Mouse (Mus musculus) urinary bladder, postnatal 14 days (tissue): ENCODE results near the gene Prtg.
A peak's percentile ranks its signal among the peaks of the same experiment; 100 is the strongest.

Experiments used
- DNase-seq: peaks from one replicate; pipeline ENCODE4 v3.0.0; 2021; ENCODE audit warnings: low spot score

Prtg gene

DNA sequence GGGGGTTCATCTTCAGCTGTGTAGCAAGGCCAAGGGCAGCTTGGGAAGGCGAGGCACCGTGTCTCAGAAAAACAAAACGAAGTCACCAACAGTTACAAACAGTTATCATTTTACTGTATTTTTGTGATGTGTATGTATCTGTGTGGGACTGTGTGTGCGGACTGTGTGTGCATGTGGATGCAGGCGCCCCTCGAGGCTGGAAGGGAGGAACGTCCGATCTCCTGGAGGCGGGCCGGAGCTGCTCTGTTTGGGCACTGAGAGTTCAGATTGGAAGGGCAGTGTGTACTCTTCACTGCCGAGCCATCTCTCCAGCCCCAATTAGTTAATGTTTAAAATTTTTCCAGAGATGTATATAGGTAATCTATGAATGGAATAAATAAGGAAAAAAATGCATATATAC lies 55.5 kb downstream of the Prtg start:
- DNase-seq = no peak

DNA sequence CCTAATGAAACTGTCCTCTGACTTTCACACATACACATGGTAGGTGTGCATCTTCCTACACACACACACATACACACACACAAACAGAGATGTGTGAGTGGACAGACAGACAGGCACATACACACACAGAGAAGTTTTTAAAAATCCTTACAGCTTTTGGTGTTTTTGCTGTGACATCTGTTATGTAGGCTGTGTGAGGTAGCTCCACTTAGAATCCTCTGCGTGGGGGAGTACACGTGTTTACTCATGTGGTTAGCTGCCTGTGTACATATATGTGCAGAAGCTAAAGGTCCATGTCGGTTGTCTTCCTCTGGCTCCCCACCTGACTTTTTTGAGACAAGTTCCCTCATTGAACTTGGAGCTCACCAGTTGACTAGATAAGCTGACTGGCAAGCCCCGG lies 56.3 kb downstream of the Prtg start:
- DNase-seq = no peak

GRCm38 (mm10) chr9:72863773-72864172 lies 57.1 kb downstream of the Prtg start:
- no peak for DNase-seq

- no peak for DNase-seq
Measured at GRCm38 (mm10) chr9:72867434-72867833, 60.8 kb downstream of the Prtg start.

DNA sequence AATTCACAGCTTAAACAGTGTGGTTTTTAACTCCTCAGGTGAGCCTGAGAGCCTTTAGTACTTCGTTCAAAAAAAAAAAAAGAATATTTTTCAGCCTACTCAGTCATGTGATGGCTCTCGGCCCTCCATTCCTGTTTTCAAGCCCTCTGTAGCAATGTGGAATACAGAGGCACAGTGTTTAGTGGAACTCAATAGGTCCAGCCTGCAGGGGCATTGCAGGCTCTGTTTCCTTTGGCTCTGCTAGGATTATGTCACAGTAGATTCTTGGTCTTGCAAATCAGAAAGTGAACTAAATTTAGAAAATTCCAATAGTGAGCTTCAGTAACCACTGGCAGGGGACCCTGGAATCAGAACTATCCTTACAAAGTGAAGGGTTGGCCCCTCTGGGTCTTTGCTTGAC lies 62.1 kb downstream of the Prtg start:
- no peak for DNase-seq

GRCm38 (mm10) chr9:72871506-72872297 lies 65.0 kb downstream of the Prtg start:
- no peak for DNase-seq

GRCm38 (mm10) chr9:72872298-72873130 lies 65.8 kb downstream of the Prtg start:
- DNase-seq = no peak

DNA sequence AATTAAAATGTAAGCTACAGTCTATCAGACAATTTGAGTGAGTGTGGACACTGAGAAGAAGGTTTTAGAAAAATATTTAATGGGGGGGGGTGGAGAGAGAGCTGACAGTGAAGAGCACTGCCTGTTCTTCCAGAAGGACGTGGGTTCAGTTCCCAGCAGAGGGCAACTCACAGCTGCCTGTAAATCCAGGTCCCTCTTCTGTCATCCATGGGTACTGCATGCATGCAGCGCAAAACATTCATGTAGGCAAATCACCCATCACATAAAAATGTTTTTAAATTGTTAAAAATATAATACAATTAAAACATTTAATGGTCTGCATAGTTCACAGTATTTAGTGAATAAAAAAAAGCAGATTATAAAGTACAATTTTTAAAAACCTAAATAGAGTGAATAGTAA lies 69.2 kb downstream of the Prtg start:
- DNase-seq = no peak

DNA sequence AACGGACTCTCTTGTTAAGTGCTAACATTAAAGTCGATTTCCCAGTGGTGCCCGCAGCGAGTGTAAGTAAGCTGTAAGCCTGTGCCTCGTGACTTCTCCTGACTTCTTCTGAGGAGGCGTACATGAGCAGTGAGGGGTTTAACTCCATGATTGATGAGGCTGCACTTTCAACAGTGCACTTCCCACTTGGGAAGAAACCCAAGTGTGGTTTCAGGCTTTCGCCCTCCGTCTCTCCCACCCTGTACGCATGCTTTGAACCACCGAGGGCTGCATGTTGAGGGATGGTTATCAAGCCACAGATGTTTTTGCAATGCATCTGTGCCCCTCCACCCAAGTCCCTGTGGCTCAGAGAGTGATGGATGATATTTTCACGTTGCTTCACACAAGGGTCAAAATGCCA lies 71.2 kb downstream of the Prtg start:
- DNase-seq = no peak

DNA sequence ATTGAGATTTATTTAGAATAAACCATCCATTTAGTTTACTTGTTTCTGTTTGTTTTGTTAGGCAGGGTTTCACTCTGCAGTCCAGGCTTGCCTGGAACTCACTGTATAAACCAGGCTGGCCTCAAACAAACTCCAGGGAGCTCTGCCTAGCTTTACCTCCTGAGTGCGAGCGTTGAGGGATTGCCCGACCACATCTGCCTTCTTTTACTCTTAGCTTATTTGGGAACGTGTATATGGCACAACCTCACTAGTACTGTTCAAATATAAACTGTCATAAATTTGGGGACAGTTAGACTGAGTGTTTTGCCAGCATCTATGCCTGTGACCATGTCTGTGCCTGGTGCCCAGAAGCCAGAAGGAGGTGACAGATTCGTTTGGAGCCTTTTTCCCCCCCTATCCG lies 72.0 kb downstream of the Prtg start:
- DNase-seq = no peak

- no peak for DNase-seq
Measured at GRCm38 (mm10) chr9:72879601-72880000, 72.9 kb downstream of the Prtg start.

DNA sequence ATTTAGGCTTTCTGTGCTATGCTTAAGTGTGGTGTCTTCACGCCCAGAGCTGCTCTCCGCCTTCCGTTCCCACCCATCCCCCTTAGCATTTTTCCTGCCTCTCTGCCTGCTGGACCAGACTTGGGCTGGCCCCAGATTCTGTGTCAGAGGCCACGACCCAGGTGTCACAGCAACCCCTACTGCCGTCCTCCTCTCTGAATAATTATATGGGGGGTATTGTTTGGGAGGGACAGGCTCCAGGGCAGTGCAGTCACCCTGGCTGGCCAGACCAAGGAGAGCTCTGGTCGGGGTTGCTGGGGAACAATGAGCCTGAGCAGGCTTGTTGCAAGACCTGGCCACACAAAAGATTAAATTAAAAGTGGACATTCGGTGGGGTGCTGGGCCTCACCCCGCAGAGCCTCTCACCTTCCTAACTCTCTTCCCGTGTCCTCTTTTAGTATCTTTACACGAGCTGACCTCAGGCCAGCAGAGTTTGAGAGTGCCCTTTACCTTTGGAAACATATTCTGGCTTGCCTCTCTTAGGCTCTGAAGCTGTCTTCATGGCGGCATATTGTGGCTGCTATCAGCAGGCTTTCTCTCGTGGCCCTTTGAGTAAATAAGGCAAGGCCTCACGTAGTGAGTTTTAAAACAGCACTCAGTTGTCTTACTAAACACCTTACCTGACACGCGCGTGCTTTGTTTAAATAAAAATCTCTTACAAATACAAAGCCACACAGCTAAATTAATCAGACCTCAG lies 73.7 kb downstream of the Prtg start:
- DNase-seq = no peak

DNA sequence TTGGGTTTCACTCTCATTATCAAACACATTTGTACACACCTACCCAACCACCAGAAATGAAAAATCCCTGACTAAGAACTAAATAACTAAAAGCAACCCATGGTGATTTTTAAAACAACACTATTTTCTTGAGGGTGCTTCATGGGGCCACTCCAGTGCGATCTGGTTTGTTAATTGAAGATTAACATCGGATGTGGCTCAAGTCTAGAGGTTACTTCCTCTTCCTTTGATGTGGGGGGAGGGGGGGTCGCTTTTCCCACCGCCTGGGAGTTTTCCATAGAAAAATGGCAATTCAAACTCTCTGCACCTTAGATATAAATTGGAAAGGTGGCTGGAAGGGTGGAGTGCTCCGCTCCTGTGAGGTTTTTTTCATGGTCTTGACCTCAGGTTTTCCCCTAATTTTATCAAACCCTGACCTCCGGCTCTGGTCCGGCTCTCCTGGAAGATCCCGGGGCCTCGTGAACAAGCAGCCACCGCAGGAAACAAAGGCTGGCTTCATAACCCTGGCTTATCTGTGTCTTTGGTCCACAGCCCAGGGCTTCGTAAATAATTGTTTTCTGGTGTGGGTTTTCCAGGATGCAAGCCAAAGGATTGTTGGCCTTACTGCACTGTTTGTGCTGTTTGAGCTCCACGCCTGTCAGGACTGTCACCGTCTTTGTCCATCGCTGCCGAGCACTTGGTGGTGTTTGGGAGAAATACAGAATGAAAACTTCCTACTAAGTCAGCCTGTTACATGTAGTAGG lies 74.5 kb downstream of the Prtg start:
- DNase-seq = peak; percentile 13

GRCm38 (mm10) chr9:72883940-72884339 lies 77.3 kb downstream of the Prtg start:
- DNase-seq = peak; percentile 41

GRCm38 (mm10) chr9:72889777-72890176 lies 83.1 kb downstream of the Prtg start:
- no peak for DNase-seq

DNA sequence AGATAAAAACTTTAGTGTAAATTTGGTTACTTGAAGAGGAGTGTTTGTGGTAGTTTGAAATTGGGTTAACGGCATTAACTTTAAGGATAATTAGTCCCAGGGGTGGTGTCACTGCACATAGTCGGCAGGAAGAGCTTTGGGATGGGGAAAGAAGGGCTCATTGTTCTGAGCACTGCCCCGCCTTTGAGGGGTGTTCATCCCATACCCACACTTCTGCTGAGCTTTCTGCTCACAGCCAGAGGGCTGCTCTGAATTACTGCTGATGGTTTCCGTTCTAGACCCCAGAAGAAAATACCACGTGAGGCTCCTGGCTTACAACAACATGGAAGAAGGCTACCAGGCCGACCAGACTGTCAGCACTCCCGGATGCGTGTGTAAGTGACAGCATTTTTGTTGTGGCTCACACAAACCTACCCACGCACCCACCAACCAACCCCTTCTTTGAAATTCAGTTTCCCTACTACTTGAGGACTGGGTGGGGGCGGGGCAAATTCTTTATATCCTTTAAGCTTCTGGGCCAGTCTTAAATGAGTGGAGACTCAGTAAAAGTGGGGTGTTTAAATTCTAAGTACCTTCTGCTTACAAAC lies 83.9 kb downstream of the Prtg start:
- no peak for DNase-seq

GRCm38 (mm10) chr9:72892761-72893160 lies 86.1 kb downstream of the Prtg start:
- DNase-seq = no peak

GRCm38 (mm10) chr9:72894796-72895352 lies 88.2 kb downstream of the Prtg start:
- DNase-seq = no peak

DNA sequence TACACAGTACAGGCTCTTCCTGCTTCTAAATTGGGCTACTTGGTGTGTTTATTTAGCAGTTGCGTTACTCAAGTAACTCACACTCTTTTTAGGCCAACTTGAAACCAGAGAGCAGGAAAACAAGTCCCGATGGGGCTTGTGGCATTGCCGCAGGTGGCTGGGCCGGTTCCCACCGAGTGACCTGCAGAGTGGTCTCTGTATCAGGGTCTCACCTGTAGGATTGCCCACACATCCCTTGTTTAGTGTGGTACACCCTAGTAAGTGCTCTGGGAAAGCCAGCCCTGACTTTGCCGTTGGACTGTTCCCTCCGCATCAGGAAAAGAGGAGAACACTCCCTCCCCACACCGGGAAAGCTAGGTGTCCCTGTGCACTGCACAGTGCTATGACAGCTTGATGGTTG lies 95.4 kb downstream of the Prtg start:
- no peak for DNase-seq

- no peak for DNase-seq
Measured at GRCm38 (mm10) chr9:72902611-72903010, 95.9 kb downstream of the Prtg start.

GRCm38 (mm10) chr9:72906693-72907103 lies 100.0 kb downstream of the Prtg start:
- no peak for DNase-seq
